Mouse (Mus musculus): ENCODE data around the gene Trappc12. TPM values are rescaled to one million over a fixed set of nuclear protein-coding genes. Genes with fewer than 3 reads are reported as not detected.

Trappc12 gene
- polyA plus RNA-seq, 1 experiment: 10.9 TPM

DNA sequence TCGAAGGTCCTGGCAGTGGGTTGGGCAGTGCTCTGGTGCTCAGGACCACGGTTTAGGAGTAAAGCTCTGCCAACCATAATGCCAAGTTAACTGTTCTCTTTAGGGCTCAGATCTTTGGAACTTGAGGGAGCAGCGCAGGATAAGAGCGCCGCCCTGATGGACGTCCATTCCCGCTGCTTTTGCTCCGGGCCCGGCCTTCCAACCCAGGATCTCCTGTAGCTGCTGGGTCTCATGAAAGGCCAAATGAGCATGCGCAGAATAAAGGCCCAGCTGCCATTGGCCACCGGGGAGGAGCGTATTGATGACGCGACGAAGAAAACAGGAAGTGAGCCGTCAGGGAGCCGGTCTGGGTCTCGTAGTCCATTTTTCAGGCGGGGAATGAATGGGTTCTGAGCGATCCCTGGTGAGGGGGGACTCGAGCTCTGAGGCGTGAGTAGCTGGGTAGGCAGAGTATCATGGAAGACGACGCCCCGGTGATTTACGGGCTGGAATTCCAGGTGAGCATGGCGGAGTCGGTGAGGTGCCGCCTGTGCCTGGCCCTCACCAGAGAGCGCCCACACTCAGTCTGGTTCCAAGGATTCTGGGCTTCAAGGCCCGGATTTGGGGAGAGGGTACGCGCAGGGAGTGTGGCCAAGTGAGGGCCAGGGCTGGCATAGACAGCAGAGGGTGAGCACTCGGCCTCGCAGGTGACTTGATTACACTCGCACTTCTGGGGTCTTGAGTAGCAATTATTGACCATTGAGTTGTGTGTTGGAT lies 1.4 kb upstream of the Trappc12 start, which contains the start of gene Eipr1:
Gene Eipr1 (plus strand): TSS at position 296 of the 756 bp plus-strand sequence.
- no peak for TF ChIP-seq GATA1 (IDR thresholded peaks at IDR 0.05; ENCODE audit: low read length)

DNA sequence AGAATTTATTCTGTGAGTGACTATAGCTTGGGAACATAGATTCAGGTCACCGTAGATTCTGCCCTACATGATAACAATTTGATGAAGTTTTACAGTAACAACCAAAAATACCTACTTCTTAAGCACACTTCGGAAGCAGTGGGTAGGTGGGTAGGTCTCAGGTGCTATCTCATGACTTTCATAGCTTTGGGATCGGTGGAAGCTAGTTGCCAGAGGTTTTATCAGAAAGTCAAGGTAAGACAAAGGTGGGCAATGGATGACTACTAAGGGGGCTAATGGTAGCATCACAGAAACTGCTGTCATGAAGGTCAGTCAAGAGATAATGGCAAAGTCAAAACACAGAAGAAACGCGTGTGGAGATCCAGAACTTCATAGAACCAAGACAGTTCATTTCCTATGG lies 604 bp upstream of the Trappc12 start:
- no peak for TF ChIP-seq GATA1 (IDR thresholded peaks at IDR 0.05; ENCODE audit: low read length)

DNA sequence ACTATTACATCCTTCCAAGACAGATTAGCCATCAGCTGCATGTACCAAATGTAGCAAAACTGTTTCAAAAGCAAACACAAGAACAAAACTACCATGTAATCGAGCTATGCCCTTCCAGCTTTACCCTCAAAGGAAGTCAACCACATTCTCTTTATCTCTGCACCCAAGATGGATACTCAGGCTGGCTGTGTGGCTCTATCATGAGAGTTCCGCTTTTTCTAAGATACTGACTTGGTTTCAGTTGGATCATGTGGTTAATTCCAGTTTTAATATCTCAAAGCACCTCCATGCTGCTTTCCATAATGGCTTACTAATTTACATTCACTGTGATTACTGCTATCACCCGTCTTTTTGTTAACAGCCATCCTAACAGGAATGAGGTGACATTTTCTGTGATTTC lies 6.9 kb downstream of the Trappc12 start:
- peak; percentile 90 for TF ChIP-seq GATA1 (IDR thresholded peaks at IDR 0.05; ENCODE audit: low read length)

DNA sequence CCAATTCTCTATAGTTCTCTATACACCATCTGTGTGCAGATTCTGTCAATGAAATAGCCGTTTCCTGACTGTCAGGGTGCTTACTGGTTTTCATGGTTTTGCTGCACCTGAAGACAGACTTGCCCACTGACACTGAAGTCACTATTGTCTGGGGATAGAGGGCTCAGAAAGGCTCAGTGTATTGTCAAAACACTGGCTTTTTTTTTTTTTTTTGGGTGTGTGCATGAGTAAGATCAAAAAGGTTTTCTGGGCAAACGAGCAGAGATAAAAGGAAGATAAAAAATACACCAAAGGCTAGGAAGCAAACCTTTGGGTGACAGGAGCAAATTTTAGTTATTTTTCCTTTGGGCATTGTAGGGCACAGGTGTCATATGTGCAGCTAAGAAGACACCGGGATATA lies 15.0 kb downstream of the Trappc12 start:
- TF ChIP-seq GATA1 (IDR thresholded peaks at IDR 0.05; ENCODE audit: low read length): no peak

DNA sequence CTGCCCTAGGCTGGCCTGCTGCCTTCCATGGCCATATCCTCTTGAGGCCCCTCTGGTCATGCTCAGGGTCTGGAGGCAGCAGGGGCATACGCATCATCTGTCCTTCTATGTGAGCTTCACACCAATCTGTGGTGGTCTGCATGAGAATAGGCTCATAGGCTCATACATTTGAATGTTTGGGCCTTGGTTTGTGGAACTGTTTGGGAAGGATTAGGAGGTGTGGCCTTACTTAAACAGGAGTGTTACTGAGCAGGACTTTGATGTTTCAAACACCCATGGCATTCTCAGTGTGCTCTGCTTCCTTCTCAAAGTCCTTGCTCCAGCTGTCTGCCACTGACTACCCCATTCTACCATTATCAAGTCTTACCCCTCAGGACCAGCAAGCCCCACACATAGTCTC lies 16.0 kb downstream of the Trappc12 start:
- no peak for TF ChIP-seq GATA1 (IDR thresholded peaks at IDR 0.05; ENCODE audit: low read length)

DNA sequence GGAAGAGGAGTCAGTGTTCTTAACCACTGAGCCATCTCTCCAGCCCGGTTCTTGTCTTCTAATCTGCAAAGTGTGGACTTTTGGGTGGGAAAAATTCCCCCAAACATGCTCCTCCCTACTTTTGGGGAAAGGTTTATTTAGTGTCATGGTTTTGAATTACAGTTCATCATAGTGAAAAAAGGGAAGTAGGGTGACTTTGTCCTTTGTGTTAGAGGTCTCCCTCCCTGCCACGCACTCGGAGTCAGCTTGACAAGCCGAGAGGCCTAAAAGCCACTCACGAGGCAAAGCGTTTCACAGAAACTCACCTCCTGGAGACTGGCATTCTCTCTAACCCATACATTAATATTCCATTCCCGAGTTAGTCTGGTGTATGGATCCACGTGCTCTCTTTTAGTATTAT lies 17.6 kb downstream of the Trappc12 start:
- TF ChIP-seq GATA1 (IDR thresholded peaks at IDR 0.05; ENCODE audit: low read length): no peak

DNA sequence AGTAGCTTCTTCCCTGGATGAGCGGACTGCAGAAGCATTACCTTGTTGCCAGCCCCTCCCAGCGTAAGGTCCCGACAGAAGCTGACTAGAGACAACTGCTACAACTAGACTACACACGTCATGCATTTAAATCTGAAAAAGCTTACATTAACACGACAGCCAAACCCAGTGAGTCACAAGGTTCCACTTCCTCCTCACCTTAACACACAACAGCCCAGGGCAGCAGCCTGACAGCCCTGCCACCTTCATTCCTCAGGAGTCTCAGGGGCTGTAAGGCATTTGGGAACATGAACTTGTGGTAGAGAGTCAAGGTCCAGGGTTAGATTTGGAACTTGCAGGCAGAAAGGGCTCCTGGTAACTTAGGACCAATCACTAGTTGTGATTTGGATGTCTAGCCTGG lies 23.2 kb downstream of the Trappc12 start:
- no peak for TF ChIP-seq GATA1 (IDR thresholded peaks at IDR 0.05; ENCODE audit: low read length)

DNA sequence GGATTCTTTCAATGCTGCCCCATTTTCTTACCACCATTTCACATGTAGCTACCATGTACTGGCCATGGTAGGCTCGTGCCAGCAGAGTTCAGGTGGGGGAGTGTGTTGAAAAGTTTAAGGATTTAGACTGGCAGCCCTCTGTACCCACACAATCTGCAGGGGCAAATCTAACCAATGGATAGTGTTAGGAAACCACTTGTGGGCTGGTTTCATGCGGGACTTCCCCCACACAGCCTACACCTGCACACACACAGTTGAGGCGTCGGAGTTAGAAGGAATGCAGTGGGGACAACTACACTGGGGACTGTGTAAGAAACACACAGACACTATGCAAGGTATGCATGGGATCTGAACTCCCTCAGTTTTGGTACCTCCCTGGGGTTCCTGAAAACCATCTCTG lies 24.1 kb downstream of the Trappc12 start:
- no peak for TF ChIP-seq GATA1 (IDR thresholded peaks at IDR 0.05; ENCODE audit: low read length)

DNA sequence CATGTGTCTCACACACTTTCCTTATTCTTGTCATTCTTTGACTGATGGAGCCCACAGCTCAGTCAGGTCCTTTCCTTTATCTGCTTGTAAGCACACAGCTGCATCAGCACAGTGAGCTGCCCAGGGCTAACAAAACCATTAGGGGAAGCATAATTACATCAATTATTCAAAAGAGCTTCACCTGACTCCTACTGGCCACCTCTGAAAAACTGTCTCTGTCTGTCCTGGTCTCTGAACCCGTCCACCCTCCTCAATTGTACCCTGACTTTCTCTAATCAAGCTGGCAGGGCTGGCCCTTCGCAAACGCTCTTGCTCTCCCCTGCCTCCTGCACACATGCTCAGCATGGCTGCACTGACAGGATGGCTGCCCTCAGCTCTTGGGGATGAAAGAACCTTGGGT lies 25.9 kb downstream of the Trappc12 start:
- no peak for TF ChIP-seq GATA1 (IDR thresholded peaks at IDR 0.05; ENCODE audit: low read length)

DNA sequence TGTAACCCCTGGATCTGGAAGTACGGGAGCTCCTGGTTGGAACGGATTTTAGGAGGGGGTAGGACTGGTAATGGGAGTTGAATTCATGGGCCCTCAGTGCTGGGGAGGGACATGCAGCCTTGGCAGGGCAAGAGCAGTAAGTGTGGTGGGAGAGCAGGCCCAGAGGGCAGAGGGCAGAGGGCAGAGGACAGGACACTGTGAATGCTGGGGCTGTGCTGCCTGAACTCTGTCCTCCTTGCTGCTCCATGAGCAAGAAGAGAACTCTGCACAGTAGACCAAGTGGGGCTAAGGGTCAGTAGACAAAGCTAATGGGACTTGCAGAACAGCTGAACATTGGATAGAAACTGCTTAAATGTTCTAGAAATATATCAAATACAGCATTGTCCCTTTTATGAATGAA lies 32.2 kb downstream of the Trappc12 start:
- TF ChIP-seq GATA1 (IDR thresholded peaks at IDR 0.05; ENCODE audit: low read length): no peak

DNA sequence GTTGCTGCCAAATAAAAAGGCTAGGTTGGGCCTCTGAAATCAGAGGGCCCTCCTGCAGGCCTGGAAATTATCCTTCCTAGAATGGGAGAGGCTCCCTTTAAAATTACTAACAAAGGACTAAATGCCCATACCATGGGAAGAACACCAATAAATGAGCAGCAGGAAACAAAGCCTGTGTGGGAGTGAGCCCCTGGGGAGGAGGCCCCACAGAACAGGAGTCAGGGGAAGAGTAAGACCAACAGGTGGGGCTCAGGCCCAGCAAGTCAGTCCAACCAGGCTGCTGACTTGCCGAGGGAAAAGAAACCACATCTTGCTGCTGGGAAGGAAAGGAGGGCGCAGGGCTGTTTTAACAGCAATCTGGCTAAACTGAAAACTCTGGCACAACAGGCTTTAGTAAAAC lies 33.2 kb downstream of the Trappc12 start:
- TF ChIP-seq GATA1 (IDR thresholded peaks at IDR 0.05; ENCODE audit: low read length): no peak

DNA sequence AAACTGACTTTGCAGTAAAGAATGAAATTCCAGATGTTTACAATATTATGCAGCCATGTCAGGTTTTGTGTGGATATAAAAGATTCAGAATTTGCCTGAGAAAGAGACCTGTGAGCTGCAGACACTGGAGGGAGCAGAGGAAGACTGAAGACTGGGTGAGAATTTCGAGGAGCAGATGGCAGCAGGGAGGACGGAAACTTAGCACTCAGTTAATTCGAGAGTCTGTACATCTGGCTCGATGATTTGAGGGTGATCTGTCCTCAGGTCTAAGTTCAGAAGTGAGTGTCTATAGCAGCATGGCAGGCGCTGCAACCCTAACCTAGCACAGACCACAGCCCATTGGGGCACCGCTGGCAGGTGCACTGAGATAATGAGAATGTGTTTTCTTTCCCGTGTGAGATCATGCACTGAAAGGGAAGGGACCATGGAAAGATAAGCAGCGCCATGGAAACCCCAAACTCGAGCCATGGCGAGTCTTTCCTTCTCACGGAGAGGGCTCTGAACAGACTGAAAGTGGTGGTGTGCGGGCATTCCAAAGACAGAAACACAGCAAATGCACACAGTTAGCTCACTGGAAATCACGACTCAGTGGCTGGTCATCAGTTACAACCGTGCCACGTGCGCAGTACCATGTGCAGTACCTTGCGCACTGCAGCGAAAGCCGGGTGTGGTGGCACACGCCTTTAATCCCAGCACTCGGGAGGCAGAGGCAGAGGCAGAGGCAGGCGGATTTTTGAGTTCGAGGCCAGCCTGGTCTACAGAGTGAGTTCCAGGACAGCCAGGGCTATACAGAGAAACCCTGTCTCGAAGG lies 35.2 kb downstream of the Trappc12 start:
- TF ChIP-seq GATA1 (IDR thresholded peaks at IDR 0.05; ENCODE audit: low read length): no peak

DNA sequence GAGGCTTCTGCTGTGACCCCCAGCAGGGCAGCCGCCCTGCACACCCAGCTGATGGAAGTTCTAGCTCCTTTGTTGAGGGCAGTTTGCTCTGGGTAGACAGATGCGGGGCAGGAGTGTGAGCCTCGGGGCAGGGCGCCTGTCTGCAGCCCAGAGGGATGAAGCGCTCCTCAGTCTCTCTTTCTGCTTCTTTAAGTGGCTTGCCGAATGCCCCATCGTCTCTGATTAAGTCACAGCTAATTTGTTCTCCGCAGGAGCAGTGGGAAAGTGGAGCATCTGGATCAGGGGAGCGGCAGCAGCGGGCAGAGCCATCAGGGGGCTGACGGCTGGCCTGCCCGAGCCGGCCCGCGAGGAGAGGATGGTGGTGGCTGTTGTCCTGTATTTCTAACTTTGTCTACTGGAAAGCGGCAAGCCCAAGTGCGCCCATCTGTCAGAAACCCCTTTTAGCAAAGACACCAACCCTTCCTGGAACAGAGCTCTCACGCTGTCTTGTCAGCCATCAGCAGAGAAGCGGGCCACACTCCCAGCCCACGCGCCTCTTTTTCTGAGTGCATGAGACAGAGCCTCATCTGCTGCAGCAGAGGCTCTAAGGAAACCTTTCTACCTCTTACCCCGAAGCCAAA lies 39.6 kb downstream of the Trappc12 start:
- TF ChIP-seq GATA1 (IDR thresholded peaks at IDR 0.05; ENCODE audit: low read length): no peak

DNA sequence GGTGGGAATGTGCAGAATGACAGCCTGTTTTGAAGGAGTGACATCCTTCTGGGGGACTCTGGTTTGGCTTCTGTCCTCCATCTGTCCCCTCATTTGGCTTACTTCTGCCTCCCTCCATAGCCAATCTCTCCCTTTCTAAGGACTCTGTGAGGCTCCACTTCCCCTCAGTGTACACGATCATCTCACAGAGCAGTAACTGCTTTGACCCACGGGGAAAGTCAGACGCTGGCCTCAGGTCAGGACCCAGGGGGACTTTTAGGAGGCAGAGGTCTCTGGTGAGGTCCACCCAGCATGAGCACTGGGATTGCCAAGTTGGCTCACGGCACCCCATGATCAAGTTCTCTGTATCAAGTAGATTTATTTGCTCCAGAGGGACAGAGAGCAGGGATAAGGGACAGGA lies 42.1 kb downstream of the Trappc12 start:
- no peak for TF ChIP-seq GATA1 (IDR thresholded peaks at IDR 0.05; ENCODE audit: low read length)

DNA sequence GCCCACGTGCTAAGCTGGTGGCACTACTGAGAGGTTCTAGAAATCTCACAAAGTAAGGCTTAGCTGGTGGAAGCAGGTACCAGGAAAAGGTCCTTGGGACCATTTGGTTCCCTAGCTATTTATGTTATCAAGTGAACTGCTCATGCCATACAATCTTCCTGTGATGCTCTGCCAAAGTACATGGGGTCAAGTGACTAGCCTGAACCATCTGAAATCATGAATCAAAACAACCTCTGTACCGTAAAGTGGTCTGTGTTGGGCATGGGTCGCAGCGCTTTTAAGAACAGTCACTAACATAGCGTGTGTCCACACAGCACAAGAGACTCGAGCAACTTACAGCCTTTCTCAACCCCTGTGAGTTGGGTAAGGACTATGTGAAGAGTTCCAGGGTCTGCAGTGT lies 45.1 kb downstream of the Trappc12 start:
- TF ChIP-seq GATA1 (IDR thresholded peaks at IDR 0.05; ENCODE audit: low read length): no peak

DNA sequence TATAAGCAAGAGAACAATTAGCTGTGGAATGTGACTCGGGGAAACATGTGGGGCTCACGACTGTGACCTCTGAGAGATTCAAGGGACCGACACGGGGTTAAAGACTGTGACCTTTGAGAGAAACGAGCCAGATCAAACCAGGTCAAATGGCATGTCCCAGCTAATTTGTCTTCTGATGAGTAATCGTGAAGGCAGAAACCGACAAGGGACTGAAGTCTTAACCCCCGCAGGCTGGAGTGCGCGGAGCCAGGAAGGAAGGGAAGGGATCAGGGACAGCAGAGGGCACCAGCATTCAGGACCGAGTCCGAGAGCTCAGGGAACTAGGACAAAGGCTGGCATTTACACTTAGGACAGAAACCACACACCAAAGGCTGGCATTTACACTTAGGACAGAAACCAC lies 45.9 kb downstream of the Trappc12 start:
- no peak for TF ChIP-seq GATA1 (IDR thresholded peaks at IDR 0.05; ENCODE audit: low read length)
